Mouse (Mus musculus) cerebellum, postnatal 36 days (tissue): ENCODE results near the gene Med26.

Experiments
- DNase-seq, 2 experiments: peaks; one replicate each; pipeline ENCODE4 v3.0.0; 2021 to 2022; ENCODE audit warnings: mixed read lengths in 2 of 2

Gene Med26

GRCm38 (mm10) chr8:72485456-72486199 is 62.4 kb downstream of the Med26 start:
- DNase-seq = no peak

- DNase-seq = peak; percentile 96 to 98
Measured at GRCm38 (mm10) chr8:72474826-72475546, 73.1 kb downstream of the Med26 start, which contains the start of gene Cherp. Gene Cherp (minus strand): TSS chr8:72475226.

GRCm38 (mm10) chr8:72470684-72471083 is 77.4 kb downstream of the Med26 start:
- peak; percentile 22 to 27 for DNase-seq

GRCm38 (mm10) chr8:72469984-72470383 is 78.1 kb downstream of the Med26 start:
- no peak for DNase-seq

GRCm38 (mm10) chr8:72469243-72469642 is 78.8 kb downstream of the Med26 start:
- no peak for DNase-seq

- DNase-seq = no peak
Measured at GRCm38 (mm10) chr8:72464211-72464610, 83.9 kb downstream of the Med26 start.

GRCm38 (mm10) chr8:72459881-72460533 is 88.1 kb downstream of the Med26 start:
- DNase-seq = no peak

- DNase-seq = no peak
Measured at GRCm38 (mm10) chr8:72458457-72458856, 89.6 kb downstream of the Med26 start.

GRCm38 (mm10) chr8:72457806-72458205 is 90.3 kb downstream of the Med26 start:
- DNase-seq = no peak

- no peak for DNase-seq
Measured at GRCm38 (mm10) chr8:72455317-72455716, 92.8 kb downstream of the Med26 start.

- no peak for DNase-seq
Measured at GRCm38 (mm10) chr8:72453904-72454303, 94.2 kb downstream of the Med26 start.

- no peak for DNase-seq
Measured at GRCm38 (mm10) chr8:72451516-72451915, 96.6 kb downstream of the Med26 start.

GRCm38 (mm10) chr8:72445071-72445470 is 103.0 kb downstream of the Med26 start:
- no peak for DNase-seq
